ENCODE assay signal across 23 mouse cellular contexts in the genomic region with DNA sequence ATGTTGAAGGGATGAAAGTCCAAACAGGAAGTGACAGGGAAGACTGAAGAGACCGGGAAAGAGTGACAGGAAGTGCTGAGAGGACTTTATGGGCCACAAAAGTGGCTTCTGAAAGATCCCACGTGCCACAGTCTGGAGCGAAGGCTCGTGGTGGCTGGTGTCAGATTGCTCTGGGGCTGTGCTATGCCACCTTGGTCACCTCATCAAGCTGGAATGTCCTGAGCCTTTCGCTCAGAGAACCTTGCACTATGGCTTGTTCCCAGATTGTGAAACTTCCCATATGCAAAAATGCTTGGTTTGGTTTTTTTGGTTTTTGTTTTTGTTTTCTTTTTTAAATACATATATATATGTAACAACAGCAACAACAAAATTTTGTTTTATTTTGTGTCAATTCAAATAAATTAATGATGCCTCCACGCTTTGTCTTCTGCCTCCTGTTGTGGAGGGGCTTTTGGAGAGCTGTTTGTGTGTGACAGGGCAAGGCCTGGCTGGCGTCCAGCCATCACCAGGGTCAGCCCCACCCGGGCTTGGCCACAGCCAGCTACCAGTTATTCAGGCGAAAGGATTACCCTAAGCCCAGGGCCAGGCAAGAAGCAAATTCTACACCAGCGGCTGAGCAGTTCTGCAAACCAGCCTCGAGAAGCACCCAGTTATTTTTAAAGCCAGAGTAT. TPM values are rescaled to one million over a fixed set of nuclear protein-coding genes. Genes with fewer than 3 reads are reported as not detected.
DNase-seq lines count a peak whose midpoint lies in the region; ATAC-seq and TF ChIP-seq lines count a peak whose summit lies in the region.
"Had no signal": no experiment of that assay in that cellular context is flagged by ENCODE, and none has a peak within 500 bp of the region (broad histone marks: within the 10 kb centered on the region; RNA-seq: fewer than 3 reads in every experiment).

No protein-coding gene starts in this region.

- no peak for ATAC-seq in midbrain, embryonic 13.5 days
- ATAC-seq: forebrain, embryonic 16.5 days had no signal

- H3K4me3 ChIP-seq in liver, adult 2 months (ENCODE audit: insufficient read depth, low read depth, low read length), result no peak overlapping the region
- no peak overlapping the region for H3K4me3 ChIP-seq in midbrain, embryonic 13.5 days (replicated peaks)
- H3K4me3 ChIP-seq: embryonic facial prominence, embryonic 13.5 days; kidney, embryonic 15.5 days; liver, embryonic 15.5 days; neural tube, embryonic 13.5 days had no signal

- no peaks in the 10 kb centered on the region for H3K36me3 ChIP-seq in liver, adult 2 months (ENCODE audit: control insufficient read depth, insufficient read depth, low read length)
- H3K36me3 ChIP-seq in midbrain, embryonic 13.5 days, result no peaks in the 10 kb centered on the region
- H3K36me3 ChIP-seq: embryonic facial prominence, embryonic 13.5 days; kidney, embryonic 15.5 days; liver, embryonic 15.5 days; neural tube, embryonic 13.5 days had no signal

- H3K79me2 ChIP-seq in liver, adult 2 months (ENCODE audit: control insufficient read depth, insufficient read depth, low read length), result no peaks in the 10 kb centered on the region

- H3K4me2 ChIP-seq in midbrain, embryonic 13.5 days (replicated peaks), result no peak overlapping the region
- H3K4me2 ChIP-seq: embryonic facial prominence, embryonic 13.5 days; kidney, embryonic 15.5 days; liver, embryonic 15.5 days; neural tube, embryonic 13.5 days had no signal

- no peak for TF ChIP-seq POLR2A in liver, adult 2 months (IDR thresholded peaks at IDR 0.05; ENCODE audit: extremely low read depth, insufficient read depth, low read length)

- H3K27me3 ChIP-seq in liver, adult 2 months (ENCODE audit: control insufficient read depth, insufficient read depth, low read length), result no peaks in the 10 kb centered on the region
- no peaks in the 10 kb centered on the region for H3K27me3 ChIP-seq in midbrain, embryonic 13.5 days
- H3K27me3 ChIP-seq: embryonic facial prominence, embryonic 13.5 days; kidney, embryonic 15.5 days; liver, embryonic 15.5 days; neural tube, embryonic 13.5 days had no signal

- H3K4me1 ChIP-seq in liver, adult 2 months (ENCODE audit: control insufficient read depth, insufficient read depth, low read length), result peaks cover 1% of the 10 kb centered on the region; the same call in 1 of the 2 replicates
- H3K4me1 ChIP-seq in midbrain, embryonic 13.5 days (replicated peaks), result no peaks in the 10 kb centered on the region
- H3K4me1 ChIP-seq: embryonic facial prominence, embryonic 13.5 days; liver, embryonic 15.5 days; neural tube, embryonic 13.5 days had no signal

- H3K27ac ChIP-seq in liver, adult 2 months (replicated peaks; ENCODE audit: insufficient read depth, low read depth, low read length), result no peak overlapping the region
- no peak overlapping the region for H3K27ac ChIP-seq in midbrain, embryonic 13.5 days
- H3K27ac ChIP-seq: embryonic facial prominence, embryonic 13.5 days; kidney, embryonic 15.5 days; liver, embryonic 15.5 days; neural tube, embryonic 13.5 days had no signal

- peak; percentile 38 for DNase-seq in adrenal gland, postnatal 10 days
- DNase-seq in adrenal gland, postnatal 4 days (ENCODE audit: low spot score in 2 of 2), result no peak
- DNase-seq in liver, adult 2 months (ENCODE audit: extremely low read depth, low read depth, low spot score), result peak; percentile 82
- DNase-seq in liver, result no peak
- DNase-seq in cerebellum, adult 11 months, result peak; percentile 31
- DNase-seq in cerebellum, postnatal 14 days, result peak; percentile 75 to 84
- DNase-seq in lung, adult 18-20 months, result no peak
- DNase-seq: gastrocnemius, postnatal 10 days; lung, postnatal 36 days; right cerebral cortex, postnatal 4 days had no signal

- H3K9ac ChIP-seq in liver, adult 2 months (ENCODE audit: low read depth, low read length), result no peak overlapping the region
- H3K9ac ChIP-seq in midbrain, embryonic 13.5 days (replicated peaks), result no peak overlapping the region
- H3K9ac ChIP-seq: embryonic facial prominence, embryonic 13.5 days; kidney, embryonic 15.5 days; liver, embryonic 15.5 days; neural tube, embryonic 13.5 days had no signal

- 25% methylated on average over 11 of the region's 11 CpGs for WGBS in liver, adult 2 months
- WGBS in midbrain, embryonic 13.5 days, result 69% methylated on average over 11 of the region's 11 CpGs

- TF ChIP-seq CTCF in liver, adult 2 months (IDR thresholded peaks at IDR 0.05; ENCODE audit: low read depth, low read length), result no peak

- no peaks in the 10 kb centered on the region for H3K9me3 ChIP-seq in midbrain, embryonic 13.5 days
- H3K9me3 ChIP-seq: embryonic facial prominence, embryonic 13.5 days; kidney, embryonic 15.5 days; liver, embryonic 15.5 days; neural tube, embryonic 13.5 days had no signal

RNA-seq across cellular contexts. Expression of a gene that starts 13.6 kb away (rescaled TPM):
- 1 to 10 TPM; 6.8 to 8.6 TPM for total RNA-seq in adrenal gland, postnatal 10 days (2021)
- 1 to 10 TPM in 1 of 2 experiments, under 1 TPM in 1; 0.70 to 2.8 TPM for total RNA-seq in adrenal gland, postnatal 4 days (2021)
- total RNA-seq in liver, adult 2 months (2014; rRNA removed), result under 0.01 TPM in 1 of 2 replicates, not detected in the other
- polyA plus RNA-seq in liver, adult 2 months (2012; rRNA removed), result not detected in 2 replicates
- not detected in 2 replicates for polyA plus RNA-seq in midbrain, embryonic 13.5 days (2015; fragmentation: Nextera tagmentation; extraction: Ambion mirVana)
- total RNA-seq: CH12.LX; common myeloid progenitor, adult 5-6 weeks; layer of hippocampus, adult 18-20 months had no signal
- polyA plus RNA-seq: embryonic facial prominence, embryonic 13.5 days; forebrain, embryonic 16.5 days; heart, postnatal 0 days; hindbrain, embryonic 11.5 days; intestine, embryonic 14.5 days; kidney, embryonic 15.5 days; limb, embryonic 11.5 days; liver, embryonic 15.5 days; neural tube, embryonic 13.5 days had no signal

Comparison
In these comparisons a context has a peak if more than half of its experiments do, and no peak if none do; other contexts are left out.
1. DNase-seq: peak in adrenal gland, postnatal 10 days (single experiment), liver, adult 2 months (single experiment), cerebellum, adult 11 months (single experiment) and cerebellum, postnatal 14 days (2 of 2); none in adrenal gland, postnatal 4 days (0 of 2), liver (single experiment) and lung, adult 18-20 months (0 of 2).